In genomic region chr2:119546848-119547521, GRCm38 (mm10) we compare ENCODE assay signal across 8 mouse cellular contexts. TPM values are rescaled to one million over a fixed set of nuclear protein-coding genes. Genes with fewer than 3 reads are reported as not detected.
DNase-seq lines count a peak whose midpoint lies in the region; ATAC-seq and TF ChIP-seq lines count a peak whose summit lies in the region.

No protein-coding gene starts in this region.

- peaks cover 27% of the 10 kb centered on the region for H3K4me1 ChIP-seq in forebrain, embryonic 10.5 days
- H3K4me1 ChIP-seq in heart, embryonic 16.5 days (ENCODE audit: control insufficient read depth, insufficient read depth, low read length) = peaks cover 12% of the 10 kb centered on the region
- peaks cover 39% of the 10 kb centered on the region for H3K4me1 ChIP-seq in liver, embryonic 15.5 days (replicated peaks)
- peaks cover 14% of the 10 kb centered on the region for H3K4me1 ChIP-seq in neural tube, embryonic 12.5 days
- H3K4me1 ChIP-seq in testis, adult 2 months (ENCODE audit: control insufficient read depth, insufficient read depth, low read length) = no peaks in the 10 kb centered on the region

- peak overlapping the region; percentile 60 for H3K9ac ChIP-seq in heart, embryonic 16.5 days (ENCODE audit: low read length)
- H3K9ac ChIP-seq in liver, embryonic 15.5 days = peak overlapping the region; percentile 70
- no peak overlapping the region for H3K9ac ChIP-seq in neural tube, embryonic 12.5 days

- TF ChIP-seq CTCF in testis, adult 2 months (IDR thresholded peaks at IDR 0.05; ENCODE audit: control insufficient read depth, insufficient read depth, insufficient replicate concordance, low read depth, low read length) = peak; percentile 76; the same call in 1 of the 2 replicates

- peak; percentile 71; the same call in 1 of the 2 replicates for TF ChIP-seq POLR2A in testis, adult 2 months (IDR thresholded peaks at IDR 0.05; ENCODE audit: control insufficient read depth, low read depth, low read length)

- H3K27ac ChIP-seq in forebrain, embryonic 10.5 days = peak overlapping the region; percentile 88
- peak overlapping the region; percentile 68 for H3K27ac ChIP-seq in heart, embryonic 16.5 days (ENCODE audit: low read length)
- peak overlapping the region; percentile 95 for H3K27ac ChIP-seq in liver, embryonic 15.5 days (replicated peaks)
- 0 out of 2 replicates have a peak overlapping the region, but pooled peaks have one; percentile 15 for H3K27ac ChIP-seq in neural tube, embryonic 12.5 days
- H3K27ac ChIP-seq in testis, adult 2 months (ENCODE audit: control insufficient read depth, insufficient read depth, low read depth, low read length) = peak overlapping the region; percentile 82

- peak; percentile 94 for DNase-seq in CD8-positive naive resting alpha-beta T cell, adult 2 months (ENCODE audit: low read depth in 2 of 2, low spot score in 2 of 2)
- peak; percentile 85 for DNase-seq in c-Kit-positive CD71-negative TER-119-negative erythroid progenitor cells, embryonic 14.5 days (ENCODE audit: low read depth)
- peak; percentile 88 for DNase-seq in forebrain, embryonic 10.5 days (ENCODE audit: extremely low spot score, low spot score)
- DNase-seq in kidney, postnatal 36 days = peak; percentile 86 to 93

- peak; percentile 71 for ATAC-seq in heart, embryonic 16.5 days (replicated peaks; ENCODE audit: extremely low read depth, insufficient read depth, low FRiP score)
- peak; percentile 80 for ATAC-seq in liver, embryonic 15.5 days (ENCODE audit: insufficient read depth)
- peak; percentile 89 for ATAC-seq in neural tube, embryonic 12.5 days (ENCODE audit: low FRiP score, low read depth)

- H3K4me2 ChIP-seq in heart, embryonic 16.5 days (ENCODE audit: low read depth, low read length) = peak overlapping the region; percentile 82
- peak overlapping the region; percentile 88 for H3K4me2 ChIP-seq in liver, embryonic 15.5 days
- peak overlapping the region; percentile 74 for H3K4me2 ChIP-seq in neural tube, embryonic 12.5 days (replicated peaks)

- H3K27me3 ChIP-seq in forebrain, embryonic 10.5 days (ENCODE audit: poor library complexity, severe bottlenecking) = no peaks in the 10 kb centered on the region
- no peaks in the 10 kb centered on the region for H3K27me3 ChIP-seq in heart, embryonic 16.5 days (ENCODE audit: control insufficient read depth, insufficient read depth, low read length)
- no peaks in the 10 kb centered on the region for H3K27me3 ChIP-seq in liver, embryonic 15.5 days
- no peaks in the 10 kb centered on the region for H3K27me3 ChIP-seq in neural tube, embryonic 12.5 days (replicated peaks)
- no peaks in the 10 kb centered on the region for H3K27me3 ChIP-seq in testis, adult 2 months (ENCODE audit: control insufficient read depth, insufficient read depth, low read length)

- H3K9me3 ChIP-seq in forebrain, embryonic 10.5 days = no peaks in the 10 kb centered on the region
- H3K9me3 ChIP-seq in heart, embryonic 16.5 days (replicated peaks; ENCODE audit: control insufficient read depth, low read length) = no peaks in the 10 kb centered on the region
- no peaks in the 10 kb centered on the region for H3K9me3 ChIP-seq in liver, embryonic 15.5 days (replicated peaks)
- no peaks in the 10 kb centered on the region for H3K9me3 ChIP-seq in neural tube, embryonic 12.5 days

- under 1% methylated on average over 30 of the region's 30 CpGs for WGBS in forebrain, embryonic 10.5 days
- under 1% methylated on average over 30 of the region's 30 CpGs for WGBS in heart, embryonic 16.5 days
- WGBS in liver, embryonic 15.5 days (ENCODE audit: insufficient replicate concordance) = under 1% methylated on average over 30 of the region's 30 CpGs
- 1% methylated on average over 30 of the region's 30 CpGs for WGBS in neural tube, embryonic 12.5 days

- 0 out of 2 replicates have a peak, but pooled peaks cover 3% of the 10 kb centered on the region for H3K36me3 ChIP-seq in forebrain, embryonic 10.5 days (replicated peaks)
- H3K36me3 ChIP-seq in heart, embryonic 16.5 days (ENCODE audit: control insufficient read depth, insufficient read depth) = no peaks in the 10 kb centered on the region
- no peaks in the 10 kb centered on the region for H3K36me3 ChIP-seq in liver, embryonic 15.5 days (replicated peaks)
- H3K36me3 ChIP-seq in neural tube, embryonic 12.5 days = no peaks in the 10 kb centered on the region
- H3K36me3 ChIP-seq in testis, adult 2 months (ENCODE audit: control insufficient read depth, insufficient read depth, low read length) = no peaks in the 10 kb centered on the region

- peak overlapping the region; percentile 79 for H3K4me3 ChIP-seq in forebrain, embryonic 10.5 days
- peak overlapping the region; percentile 94 for H3K4me3 ChIP-seq in heart, embryonic 16.5 days (ENCODE audit: low read length)
- H3K4me3 ChIP-seq in liver, embryonic 15.5 days (replicated peaks) = peak overlapping the region; percentile 83
- H3K4me3 ChIP-seq in neural tube, embryonic 12.5 days = peak overlapping the region; percentile 78
- H3K4me3 ChIP-seq in testis, adult 2 months (ENCODE audit: control insufficient read depth, low read depth, low read length) = peak overlapping the region; percentile 89

RNA-seq across cellular contexts. Expression of gene Exd1, which starts 0.4 kb away (rescaled TPM):
- polyA plus RNA-seq in forebrain, embryonic 10.5 days (2016; fragmentation: Nextera tagmentation; extraction: Ambion mirVana) = 0.73 and 0.82 TPM in 2 replicates
- 0.09 and 0.11 TPM in 2 replicates for polyA plus RNA-seq in heart, embryonic 16.5 days (2015; fragmentation: Nextera tagmentation; extraction: Ambion mirVana)
- 0.08 and 0.15 TPM in 2 replicates for polyA plus RNA-seq in liver, embryonic 15.5 days (2015; fragmentation: Nextera tagmentation; extraction: Ambion mirVana)
- polyA plus RNA-seq in neural tube, embryonic 12.5 days (2016; fragmentation: Nextera tagmentation; extraction: Ambion mirVana) = 0.61 and 0.70 TPM in 2 replicates
- 5.3 and 5.4 TPM in 2 replicates for polyA plus RNA-seq in testis, adult 2 months (2012; rRNA removed)

RNA-seq across cellular contexts. Expression of gene Chp1, which starts 0.5 kb away (rescaled TPM):
- polyA plus RNA-seq in forebrain, embryonic 10.5 days (2016; fragmentation: Nextera tagmentation; extraction: Ambion mirVana) = 50.6 and 51.5 TPM in 2 replicates
- 52.3 and 52.5 TPM in 2 replicates for polyA plus RNA-seq in heart, embryonic 16.5 days (2015; fragmentation: Nextera tagmentation; extraction: Ambion mirVana)
- 56.1 and 62.6 TPM in 2 replicates for polyA plus RNA-seq in liver, embryonic 15.5 days (2015; fragmentation: Nextera tagmentation; extraction: Ambion mirVana)
- 62.3 and 68.2 TPM in 2 replicates for polyA plus RNA-seq in neural tube, embryonic 12.5 days (2016; fragmentation: Nextera tagmentation; extraction: Ambion mirVana)
- polyA plus RNA-seq in testis, adult 2 months (2012; rRNA removed) = 21.3 and 27.1 TPM in 2 replicates

Comparison
In these comparisons a context has a peak if more than half of its experiments do, and no peak if none do; other contexts are left out.
1. Peak in every context shown above with its lines: DNase-seq, ATAC-seq, H3K4me3 ChIP-seq and H3K27ac ChIP-seq.
2. H3K27ac ChIP-seq: peak in every context shown above with its lines; median percentile 95 in liver, embryonic 15.5 days; 88 in forebrain, embryonic 10.5 days; 82 in testis, adult 2 months; 68 in heart, embryonic 16.5 days; 15 in neural tube, embryonic 12.5 days.